Mouse (Mus musculus): ENCODE data around the gene Lin54. TPM values are rescaled to one million over a fixed set of nuclear protein-coding genes. Genes with fewer than 3 reads are reported as not detected.
A peak's percentile ranks its signal among the peaks of the same experiment; 100 is the strongest.

The Lin54 gene
- polyA plus RNA-seq, 1 experiment: 6.4 TPM

GRCm38 (mm10) chr5:100437086-100437485 lies 63.4 kb downstream of the Lin54 start:
- TF ChIP-seq POLR2A (IDR thresholded peaks at IDR 0.05; ENCODE audit: low read depth, low read length) (no peak), CTCF (conservative IDR thresholded peaks at IDR 0.05; ENCODE audit: insufficient read depth, insufficient read length, low read depth, low read length) (0 out of 2 replicates have a peak, but pooled peaks have one; percentile 22)
- Histone ChIP-seq H3K36me3 (ENCODE audit: control insufficient read depth, insufficient read depth, low read length) (no peaks in the 10 kb centered on the region), H3K27me3 (replicated peaks; ENCODE audit: control insufficient read depth, insufficient read depth, low read length) (no peaks in the 10 kb centered on the region), H3K4me3 (ENCODE audit: insufficient read depth, low read depth, low read length) (no peak overlapping the region), H3K4me1 (ENCODE audit: control insufficient read depth, insufficient read depth, low read length) (no peaks in the 10 kb centered on the region), H3K27ac (ENCODE audit: insufficient read depth, low read depth, low read length) (no peak overlapping the region)
- no peak for DNase-seq
- 100% methylated on average over 4 of the region's 4 CpGs for WGBS

- Histone ChIP-seq H3K4me3 (ENCODE audit: insufficient read depth, low read depth, low read length) (no peak overlapping the region), H3K27ac (ENCODE audit: insufficient read depth, low read depth, low read length) (no peak overlapping the region), H3K27me3 (replicated peaks; ENCODE audit: control insufficient read depth, insufficient read depth, low read length) (no peaks in the 10 kb centered on the region), H3K4me1 (ENCODE audit: control insufficient read depth, insufficient read depth, low read length) (peaks cover 12% of the 10 kb centered on the region; the same call in 1 of the 2 replicates), H3K36me3 (ENCODE audit: control insufficient read depth, insufficient read depth, low read length) (no peaks in the 10 kb centered on the region; the same call in 1 of the 2 replicates)
- WGBS: 56% methylated on average over 2 of the region's 2 CpGs
- DNase-seq: no peak
- TF ChIP-seq CTCF (conservative IDR thresholded peaks at IDR 0.05; ENCODE audit: insufficient read depth, insufficient read length, low read depth, low read length): no peak
- no peak for TF ChIP-seq POLR2A (IDR thresholded peaks at IDR 0.05; ENCODE audit: low read depth, low read length)
These were observed 69.5 kb downstream of the Lin54 start for GRCm38 (mm10) chr5:100430966-100431365.

- H3K27me3 ChIP-seq (replicated peaks; ENCODE audit: control insufficient read depth, insufficient read depth, low read length): no peaks in the 10 kb centered on the region
- H3K27ac ChIP-seq (ENCODE audit: insufficient read depth, low read depth, low read length): peak overlapping the region; percentile 90
- DNase-seq: no peak
- TF ChIP-seq POLR2A (IDR thresholded peaks at IDR 0.05; ENCODE audit: low read depth, low read length) (no peak), CTCF (conservative IDR thresholded peaks at IDR 0.05; ENCODE audit: insufficient read depth, insufficient read length, low read depth, low read length) (no peak)
- WGBS: 2% methylated on average over 11 of the region's 11 CpGs
- H3K4me3 ChIP-seq (ENCODE audit: insufficient read depth, low read depth, low read length): peak overlapping the region; percentile 89
- peaks cover 12% of the 10 kb centered on the region; the same call in 1 of the 2 replicates for H3K4me1 ChIP-seq (ENCODE audit: control insufficient read depth, insufficient read depth, low read length)
- no peaks in the 10 kb centered on the region; the same call in 1 of the 2 replicates for H3K36me3 ChIP-seq (ENCODE audit: control insufficient read depth, insufficient read depth, low read length)
These were observed 70.4 kb downstream of the Lin54 start for GRCm38 (mm10) chr5:100430076-100430390.

GRCm38 (mm10) chr5:100429344-100430075 lies 70.9 kb downstream of the Lin54 start:
- TF ChIP-seq CTCF (conservative IDR thresholded peaks at IDR 0.05; ENCODE audit: insufficient read depth, insufficient read length, low read depth, low read length): no peak
- TF ChIP-seq POLR2A (IDR thresholded peaks at IDR 0.05; ENCODE audit: low read depth, low read length): peak; percentile 65
- under 1% methylated on average over 53 of the region's 53 CpGs for WGBS
- peak overlapping the region; percentile 89 for H3K4me3 ChIP-seq (ENCODE audit: insufficient read depth, low read depth, low read length)
- peaks cover 12% of the 10 kb centered on the region; the same call in 1 of the 2 replicates for H3K4me1 ChIP-seq (ENCODE audit: control insufficient read depth, insufficient read depth, low read length)
- H3K36me3 ChIP-seq (ENCODE audit: control insufficient read depth, insufficient read depth, low read length): no peaks in the 10 kb centered on the region; the same call in 1 of the 2 replicates
- H3K27me3 ChIP-seq (replicated peaks; ENCODE audit: control insufficient read depth, insufficient read depth, low read length): no peaks in the 10 kb centered on the region
- peak overlapping the region; percentile 90 for H3K27ac ChIP-seq (ENCODE audit: insufficient read depth, low read depth, low read length)
- peak; percentile 97 for DNase-seq

GRCm38 (mm10) chr5:100428734-100429343 lies 71.6 kb downstream of the Lin54 start:
- peaks cover 16% of the 10 kb centered on the region; the same call in 1 of the 2 replicates for H3K4me1 ChIP-seq (ENCODE audit: control insufficient read depth, insufficient read depth, low read length)
- H3K27me3 ChIP-seq (replicated peaks; ENCODE audit: control insufficient read depth, insufficient read depth, low read length): no peaks in the 10 kb centered on the region
- peak overlapping the region; percentile 37 for H3K27ac ChIP-seq (ENCODE audit: insufficient read depth, low read depth, low read length)
- TF ChIP-seq CTCF (conservative IDR thresholded peaks at IDR 0.05; ENCODE audit: insufficient read depth, insufficient read length, low read depth, low read length): no peak
- no peak for TF ChIP-seq POLR2A (IDR thresholded peaks at IDR 0.05; ENCODE audit: low read depth, low read length)
- H3K36me3 ChIP-seq (ENCODE audit: control insufficient read depth, insufficient read depth, low read length): no peaks in the 10 kb centered on the region; the same call in 1 of the 2 replicates
- peak overlapping the region; percentile 75 for H3K4me3 ChIP-seq (ENCODE audit: insufficient read depth, low read depth, low read length)
- WGBS: 1% methylated on average over 20 of the region's 20 CpGs
- no peak for DNase-seq

DNA sequence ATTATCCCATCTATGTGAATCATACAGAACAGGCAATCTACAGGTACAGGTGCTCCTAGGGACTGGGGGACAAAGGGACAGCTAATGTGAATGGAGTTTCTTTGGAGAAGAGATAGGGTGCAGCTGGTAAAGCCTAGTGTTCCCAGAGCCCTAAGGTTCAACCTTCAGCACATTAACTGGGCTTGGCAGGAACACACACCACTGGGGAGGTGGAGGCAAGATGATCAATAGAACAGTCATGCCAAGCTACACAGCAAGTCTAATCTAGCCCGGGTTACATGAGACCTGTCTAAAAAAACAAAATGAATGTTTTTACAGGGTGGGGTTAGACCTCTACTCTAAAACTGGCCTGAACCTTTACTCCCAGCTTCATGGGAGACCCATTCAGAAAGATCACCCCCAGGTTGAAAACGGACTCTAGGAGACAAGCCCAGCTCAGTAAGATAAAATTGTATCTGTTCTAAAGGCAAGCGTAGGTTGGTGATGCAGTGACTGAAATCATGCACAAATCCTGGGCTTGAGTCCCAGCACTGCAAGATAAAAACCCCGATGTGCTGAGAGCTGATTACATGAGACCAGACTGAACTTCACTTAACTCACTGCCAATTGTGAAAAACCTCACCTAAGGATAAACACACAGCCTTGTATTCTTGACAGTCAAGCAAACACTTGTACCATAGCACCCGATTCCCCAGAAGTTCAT lies 72.3 kb downstream of the Lin54 start:
- Histone ChIP-seq H3K27me3 (replicated peaks; ENCODE audit: control insufficient read depth, insufficient read depth, low read length) (no peaks in the 10 kb centered on the region), H3K4me3 (ENCODE audit: insufficient read depth, low read depth, low read length) (no peak overlapping the region), H3K27ac (ENCODE audit: insufficient read depth, low read depth, low read length) (no peak overlapping the region), H3K36me3 (ENCODE audit: control insufficient read depth, insufficient read depth, low read length) (no peaks in the 10 kb centered on the region; the same call in 1 of the 2 replicates), H3K4me1 (ENCODE audit: control insufficient read depth, insufficient read depth, low read length) (peaks cover 16% of the 10 kb centered on the region; the same call in 1 of the 2 replicates)
- DNase-seq: no peak
- WGBS: 9% methylated on average over 5 of the region's 5 CpGs
- TF ChIP-seq CTCF (conservative IDR thresholded peaks at IDR 0.05; ENCODE audit: insufficient read depth, insufficient read length, low read depth, low read length) (no peak), POLR2A (IDR thresholded peaks at IDR 0.05; ENCODE audit: low read depth, low read length) (no peak)
